Mouse (Mus musculus): ENCODE data around the gene Arl4a.

Gene Arl4a

GRCm38 (mm10) chr12:39959166-39959565 lies 78.7 kb downstream of the Arl4a start:
- DNase-seq (ENCODE audit: low read depth, low spot score): no peak

GRCm38 (mm10) chr12:39957931-39958671 lies 79.7 kb downstream of the Arl4a start:
- no peak for DNase-seq (ENCODE audit: low read depth, low spot score)

- no peak for DNase-seq (ENCODE audit: low read depth, low spot score)
Measured at GRCm38 (mm10) chr12:39956396-39956795, 81.4 kb downstream of the Arl4a start.
